Mouse (Mus musculus) MN1 (cell line): Measurements from ENCODE around the gene Kri1.
"Not testable (repeated sequence)": the region's sequence is repeated elsewhere in the genome, so short reads cannot be mapped to it uniquely, and the experiment has no call there.

Experiments
- DNase-seq: peaks from one replicate; pipeline ENCODE4 v3.0.0-alpha.2; 2016; ENCODE audit warnings: low spot score

Gene Kri1

DNA sequence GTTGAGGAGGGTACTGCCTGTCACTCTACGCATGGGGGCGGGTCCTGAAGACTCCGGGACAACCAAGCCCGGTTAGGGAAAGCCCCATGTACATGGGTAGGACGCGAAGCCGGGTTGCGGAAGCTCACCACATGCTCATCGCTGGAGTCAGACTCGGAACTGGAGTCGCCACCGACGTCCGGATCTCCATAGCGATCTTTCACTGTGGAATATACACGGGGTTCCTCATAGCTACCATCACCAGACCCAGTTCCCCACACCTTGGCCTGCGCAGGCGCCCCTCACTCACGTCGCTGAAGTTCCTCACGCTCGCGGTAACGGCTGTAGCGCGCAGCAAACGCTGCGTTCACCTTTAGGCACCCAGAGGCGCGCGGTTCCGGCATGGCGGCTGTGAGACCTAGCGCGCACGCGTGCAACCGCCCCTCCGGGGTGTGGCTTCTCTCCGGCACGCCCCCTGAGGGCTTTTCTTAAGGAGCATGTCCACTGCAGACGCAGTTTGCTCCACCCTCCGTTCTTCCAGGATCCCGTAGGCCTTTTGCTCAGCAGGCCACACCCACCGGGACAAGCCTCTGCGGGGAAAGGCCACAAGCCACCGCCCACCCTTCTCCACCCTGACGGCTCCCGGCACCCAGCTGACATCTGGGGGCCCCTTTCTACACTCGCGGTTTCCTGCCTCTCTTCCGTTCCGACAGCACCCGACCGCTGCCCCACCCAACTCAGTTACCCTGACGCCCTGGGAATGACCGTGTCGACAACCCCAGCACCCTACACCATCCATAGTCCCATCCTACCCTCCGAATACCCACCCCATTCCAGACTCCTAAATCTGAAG, at the start of gene Kri1:
Kri1 (minus strand) TSS at position 399 of the 832 bp plus-strand sequence.
- DNase-seq: peak; percentile 96

- DNase-seq: no peak
Observed at GRCm38 (mm10) chr9:21336491-21336890, 48.7 kb upstream of the Kri1 start.

DNA sequence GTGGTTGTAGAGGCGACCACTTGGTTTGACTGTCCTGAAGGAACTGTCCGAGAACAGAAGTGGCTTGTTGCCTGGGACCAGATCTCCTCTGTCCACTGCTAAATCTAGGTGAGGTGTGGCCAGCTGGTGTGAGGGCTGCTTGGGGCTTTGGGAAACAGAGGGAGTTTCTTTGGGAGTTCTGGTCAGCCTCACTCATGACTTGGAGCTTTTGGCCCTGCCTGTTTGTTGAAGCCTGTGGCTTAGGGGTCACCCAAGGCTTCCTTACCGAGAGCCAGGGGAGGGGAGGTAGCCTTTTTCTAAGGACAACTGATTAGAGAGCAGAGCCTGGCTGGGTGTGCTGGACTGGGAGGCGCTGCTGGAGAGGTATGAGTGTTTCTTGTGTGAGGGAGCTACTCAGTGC, 47.6 kb upstream of the Kri1 start:
- DNase-seq: no peak

- DNase-seq: no peak
Observed at GRCm38 (mm10) chr9:21334747-21335146, 47.0 kb upstream of the Kri1 start.

GRCm38 (mm10) chr9:21333523-21333922, 45.8 kb upstream of the Kri1 start:
- DNase-seq: no peak

GRCm38 (mm10) chr9:21332161-21333061, 44.6 kb upstream of the Kri1 start:
- DNase-seq: no peak

DNA sequence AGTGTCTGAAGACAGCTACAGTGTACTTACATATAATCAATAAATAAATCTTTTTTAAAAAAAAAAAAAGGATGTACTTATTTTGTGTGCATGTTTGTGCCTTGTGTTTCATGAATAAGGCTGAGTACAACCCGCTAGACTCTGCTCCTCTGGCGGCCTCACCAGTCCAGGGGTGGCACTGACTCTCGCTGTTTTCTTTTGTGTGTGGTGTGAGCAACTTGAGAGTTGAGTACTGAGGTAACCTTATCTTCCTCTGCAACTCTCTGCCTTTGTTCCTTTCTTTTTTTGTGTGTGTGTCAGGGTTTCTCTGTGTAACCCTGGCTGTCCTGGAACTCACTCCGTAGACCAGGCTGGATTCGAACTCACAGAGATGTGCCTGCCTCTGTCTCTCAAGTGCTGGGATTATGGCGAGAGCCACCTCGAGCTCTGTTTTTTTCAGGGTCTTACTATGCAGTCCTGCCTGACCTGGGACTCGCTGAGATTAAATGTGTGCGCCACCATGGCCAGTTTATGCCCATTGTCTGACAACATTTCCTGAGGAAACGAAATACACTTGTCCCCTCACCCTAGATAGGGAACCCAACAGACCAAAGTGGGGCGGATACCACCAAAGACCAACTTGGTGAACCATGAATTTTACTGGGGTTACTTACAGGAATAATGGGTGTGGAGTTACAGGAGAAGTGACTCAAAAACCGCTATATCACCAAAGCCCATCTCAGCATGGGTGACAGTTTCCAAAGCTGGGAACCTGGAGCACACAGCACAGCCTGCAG, 43.8 kb upstream of the Kri1 start:
- no peak for DNase-seq

GRCm38 (mm10) chr9:21329699-21330289, 42.0 kb upstream of the Kri1 start:
- DNase-seq: no peak

- DNase-seq: no peak
Observed at GRCm38 (mm10) chr9:21329041-21329440, 41.3 kb upstream of the Kri1 start.

DNA sequence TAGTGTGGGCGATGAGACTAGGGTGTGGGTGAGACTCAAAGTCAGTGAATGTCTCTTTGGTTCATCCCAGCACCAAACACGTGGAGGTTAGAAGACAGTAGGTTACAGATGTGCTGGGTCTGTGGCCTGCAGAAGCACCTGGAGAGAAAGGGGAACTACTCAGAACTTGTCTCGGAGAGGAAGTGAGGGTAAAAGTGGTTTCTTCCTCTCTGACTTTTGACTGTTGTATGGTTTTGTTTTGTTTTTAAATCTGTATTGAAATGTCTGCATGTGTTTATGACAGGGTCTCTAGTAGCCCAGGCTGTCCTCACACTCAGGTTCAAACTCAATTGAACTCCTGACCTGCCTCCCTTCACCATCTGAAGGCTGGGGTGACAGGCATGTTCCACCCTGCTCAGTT, 40.3 kb upstream of the Kri1 start:
- DNase-seq: no peak

DNA sequence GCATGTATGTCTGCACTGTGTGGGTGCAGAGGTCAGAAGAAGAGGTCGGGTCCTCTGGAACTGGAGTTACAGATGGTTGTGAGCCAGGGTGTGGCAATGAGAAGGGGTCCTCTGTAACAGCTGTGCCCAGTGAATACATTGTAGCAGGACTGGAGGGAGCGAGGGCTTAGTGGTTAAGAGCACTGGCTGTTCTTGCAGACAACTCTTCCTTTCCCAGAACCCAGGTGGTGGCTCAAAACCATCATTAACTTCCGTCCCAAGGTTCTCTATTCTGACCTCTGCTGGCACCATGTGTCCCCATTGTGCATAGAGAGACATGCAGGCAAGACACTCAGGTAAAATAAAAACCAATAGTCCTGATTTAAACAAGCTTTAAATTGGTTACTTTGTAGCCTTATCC, 39.8 kb upstream of the Kri1 start:
- DNase-seq: no peak

DNA sequence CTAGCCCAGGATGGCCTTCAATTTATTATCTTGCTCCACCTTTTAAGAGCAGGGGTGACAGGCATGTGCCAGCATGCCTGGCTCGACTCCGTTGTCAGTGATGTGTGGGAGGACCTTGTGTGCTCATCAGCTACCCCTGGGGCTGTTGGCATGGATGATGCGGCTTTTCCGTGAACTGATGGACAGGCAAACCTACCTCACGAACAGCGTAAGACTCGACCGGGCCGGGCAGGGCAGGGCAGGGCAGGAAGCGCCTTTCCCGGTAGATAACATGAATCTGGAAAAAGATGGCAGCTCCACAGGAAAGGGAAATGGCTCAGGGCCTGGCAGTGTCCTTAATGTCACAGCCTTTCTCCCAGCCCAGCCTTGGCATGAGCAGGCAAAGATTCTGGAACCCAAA, 36.5 kb upstream of the Kri1 start:
- no peak for DNase-seq

DNA sequence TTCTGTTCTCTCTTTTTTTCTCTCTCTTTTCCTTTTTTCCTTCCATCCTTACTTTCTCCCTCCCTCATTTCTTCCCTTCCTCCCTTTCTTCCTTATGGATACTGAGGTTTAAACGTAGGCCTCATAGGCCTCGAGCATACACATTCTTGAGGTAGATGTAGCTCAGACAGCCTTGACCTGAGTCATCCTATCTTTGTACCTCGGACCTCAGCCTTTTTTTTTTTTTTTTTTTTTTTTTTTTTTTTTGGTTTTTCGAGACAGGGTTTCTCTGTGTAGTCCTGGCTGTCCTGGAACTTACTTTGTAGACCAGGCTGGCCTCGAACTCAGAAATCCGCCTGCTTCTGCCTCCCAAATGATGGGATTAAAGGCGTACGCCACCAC, 35.1 kb upstream of the Kri1 start:
- DNase-seq: not testable (repeated sequence)

GRCm38 (mm10) chr9:21322211-21322916, 34.6 kb upstream of the Kri1 start:
- no peak for DNase-seq

- no peak for DNase-seq
Observed at GRCm38 (mm10) chr9:21321513-21321835, 33.7 kb upstream of the Kri1 start.

DNA sequence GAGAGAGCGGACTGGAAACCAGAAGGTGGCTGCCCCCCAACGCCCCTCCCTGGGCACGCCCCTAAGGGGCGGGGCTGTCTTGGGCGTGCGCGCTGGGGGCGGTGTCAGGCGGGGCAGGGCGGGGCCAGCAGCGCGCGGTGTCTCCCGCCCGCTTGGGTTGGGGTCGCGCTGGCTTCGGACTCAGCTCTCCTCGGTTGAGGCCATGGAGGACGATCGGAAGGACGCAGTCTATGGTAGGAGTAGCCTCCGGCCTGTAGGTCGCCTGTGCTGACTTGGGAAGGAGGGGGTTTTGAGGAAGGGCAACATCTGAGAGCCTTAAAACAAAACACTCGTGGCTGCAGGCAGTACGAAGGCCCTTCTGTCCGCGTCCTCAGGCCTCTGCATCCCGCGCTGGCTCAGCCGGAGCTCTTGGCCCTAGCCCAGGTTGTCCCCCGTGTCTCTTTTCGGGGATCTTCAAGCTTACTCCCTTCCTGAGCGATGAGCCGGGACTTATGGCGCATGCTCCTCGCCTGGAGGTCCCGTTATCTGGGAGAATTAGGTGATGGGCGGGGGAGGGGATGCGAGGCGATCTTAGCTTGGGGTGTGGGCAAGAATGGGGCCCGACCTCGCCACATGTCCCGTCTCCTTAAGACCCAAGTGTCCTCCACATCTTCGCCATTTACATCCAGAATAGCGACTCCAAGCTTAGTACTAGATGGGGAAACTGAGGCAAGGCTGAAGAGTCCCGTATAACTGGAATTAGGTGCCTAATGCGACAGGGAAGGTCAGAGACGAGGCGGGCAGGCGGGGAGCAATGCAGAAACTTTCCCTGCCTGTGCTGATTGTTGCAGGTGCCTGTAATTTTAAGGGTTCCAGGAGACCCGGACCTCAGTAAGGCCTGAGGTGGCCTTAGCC, 33.1 kb upstream of the Kri1 start, which contains the start of gene Slc44a2:
Slc44a2 (plus strand) TSS at position 80 of the 894 bp plus-strand sequence.
- peak; percentile 86 for DNase-seq

DNA sequence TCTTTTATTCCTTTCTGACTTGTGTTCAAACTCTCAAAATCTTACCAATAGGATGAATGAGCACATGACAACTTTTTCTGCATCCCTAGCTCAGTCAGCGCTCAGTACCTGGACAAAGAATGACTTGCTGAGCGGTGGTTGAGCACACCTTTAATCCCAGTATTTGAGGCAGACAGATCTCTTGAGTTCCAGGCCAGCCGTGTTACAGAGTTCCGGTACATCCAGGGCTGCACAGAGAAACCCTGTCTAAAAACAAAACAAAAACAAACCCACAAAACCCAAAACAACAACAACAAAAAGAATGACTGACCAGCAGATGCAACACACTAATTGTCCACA, 32.5 kb upstream of the Kri1 start:
- no peak for DNase-seq

DNA sequence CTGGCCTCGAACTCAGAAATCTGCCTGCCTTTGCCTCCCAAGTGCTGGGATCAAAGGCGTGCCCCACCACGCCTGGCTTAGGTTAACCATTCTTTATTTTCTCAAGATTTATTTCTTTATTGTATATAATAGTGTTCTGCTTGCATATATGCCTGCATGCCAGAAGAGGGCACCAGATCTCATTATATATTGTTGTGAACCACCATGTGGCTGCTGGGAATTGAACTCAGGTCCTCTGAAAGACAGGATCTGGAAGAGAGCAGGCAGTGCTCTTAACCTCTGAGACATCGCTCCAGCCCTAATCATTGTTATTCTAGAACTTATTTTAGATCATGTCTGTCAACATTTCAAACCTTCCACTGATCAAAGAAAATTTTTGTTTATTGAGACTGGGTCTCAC, 31.7 kb upstream of the Kri1 start:
- no peak for DNase-seq

- DNase-seq: no peak
Observed at GRCm38 (mm10) chr9:21318792-21319191, 31.0 kb upstream of the Kri1 start.

DNA sequence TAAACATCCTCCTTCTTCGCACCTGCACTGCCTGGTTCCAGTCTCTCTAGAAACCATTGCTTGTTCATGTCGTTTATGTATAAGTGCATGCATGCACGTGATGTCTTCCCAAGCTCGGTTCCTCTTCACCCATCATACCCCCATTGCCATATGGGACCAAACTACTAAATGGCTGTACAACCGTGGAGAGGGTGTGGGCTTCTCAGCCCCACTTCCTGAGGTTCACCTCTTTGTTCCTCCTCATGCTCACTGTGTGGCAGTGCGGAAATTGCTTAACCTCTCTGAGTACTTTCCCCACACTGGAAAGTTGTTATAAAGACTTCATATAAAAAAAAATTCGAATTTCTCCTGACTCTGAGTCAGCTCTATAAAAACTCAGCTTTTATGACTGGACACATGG, 28.9 kb upstream of the Kri1 start:
- no peak for DNase-seq
